In genomic region chr3:67498773-67499405, GRCm38 (mm10) we compare ENCODE assay signal across 17 mouse cellular contexts. TPM values are rescaled to one million over a fixed set of nuclear protein-coding genes. Genes with fewer than 3 reads are reported as not detected.
"Had no signal": no experiment of that assay in that cellular context is flagged by ENCODE, and none has a peak within 500 bp of the region (broad histone marks: within the 10 kb centered on the region; RNA-seq: fewer than 3 reads in every experiment).

No protein-coding gene starts in this region.

- H3K27me3 ChIP-seq: limb, embryonic 15.5 days; neural tube, embryonic 12.5 days had no signal

- H3K4me1 ChIP-seq: neural tube, embryonic 12.5 days had no signal

- DNase-seq: kidney, adult 11 months; kidney, adult 9 months; kidney, postnatal 4 days; lung, embryonic 14.5 days; lung, postnatal 10 days; lung, postnatal 4 days; midbrain, embryonic 14.5 days; thymus, adult 2 months; thymus, postnatal 25 days had no signal

- H3K36me3 ChIP-seq: limb, embryonic 15.5 days; midbrain, embryonic 10.5 days; neural tube, embryonic 12.5 days had no signal

- H3K4me3 ChIP-seq: layer of hippocampus, adult 2 months; limb, embryonic 15.5 days; midbrain, embryonic 10.5 days; neural tube, embryonic 12.5 days had no signal

- H3K4me2 ChIP-seq: limb, embryonic 15.5 days; lung, embryonic 14.5 days; neural tube, embryonic 12.5 days had no signal

- H3K27ac ChIP-seq: kidney, postnatal 0 days; layer of hippocampus, adult 2 months; limb, embryonic 15.5 days; midbrain, embryonic 10.5 days; neural tube, embryonic 12.5 days had no signal

- H3K9me3 ChIP-seq: limb, embryonic 15.5 days; neural tube, embryonic 12.5 days had no signal

- H3K9ac ChIP-seq: limb, embryonic 15.5 days; lung, embryonic 14.5 days; neural tube, embryonic 12.5 days had no signal

RNA-seq across cellular contexts. Expression of gene Rarres1, which starts 16.4 kb away (rescaled TPM):
- total RNA-seq: megakaryocyte, adult 5-6 weeks; monocyte, adult 5-6 weeks; neutrophil, adult 5-6 weeks had no signal
